Mouse (Mus musculus): ENCODE results near the gene Acad11.

DNA sequence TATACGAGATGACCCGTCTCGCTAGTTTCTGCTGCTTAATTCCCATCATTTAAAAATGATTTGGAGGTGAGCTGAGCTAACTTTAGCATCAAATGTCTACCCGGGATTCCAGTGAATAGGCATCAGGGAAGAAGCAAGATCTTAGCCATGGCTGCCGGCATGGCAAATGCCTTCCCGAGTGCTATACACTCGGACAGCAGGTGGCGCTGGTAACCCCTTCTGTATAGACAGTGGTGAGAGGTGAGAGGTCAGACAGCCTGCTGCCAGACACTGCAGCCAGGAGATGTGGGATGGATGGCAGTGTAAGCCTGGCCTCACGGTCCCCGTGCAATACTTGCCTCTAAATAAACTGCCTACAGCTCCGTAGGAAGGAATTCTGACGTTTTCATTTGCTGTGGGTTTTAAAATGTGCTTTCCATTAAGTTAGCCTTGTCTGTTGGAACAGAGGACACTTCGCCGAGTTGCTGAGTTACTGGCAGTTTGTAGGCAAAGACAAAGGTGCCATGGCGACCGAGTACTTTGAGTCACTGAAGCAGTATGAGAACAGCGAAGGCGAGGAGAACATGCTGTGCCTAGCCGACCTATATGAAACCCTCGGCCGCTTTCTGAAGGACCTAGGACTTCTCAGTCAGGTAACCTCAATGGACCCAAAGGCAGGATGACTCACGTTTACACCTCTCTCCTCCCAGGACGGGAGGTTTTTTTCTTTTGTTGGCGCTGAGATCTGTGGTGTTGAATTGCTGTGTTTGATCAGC, 27.7 kb upstream of the Acad11 start:
- TF ChIP-seq POLR2A (IDR thresholded peaks at IDR 0.05; ENCODE audit: borderline replicate concordance, control insufficient read depth, low read depth, low read length): no peak
- peak; percentile 84 for TF ChIP-seq CTCF (IDR thresholded peaks at IDR 0.05; ENCODE audit: control insufficient read depth, insufficient read depth, low read length)

Measured in bone marrow, adult 2 months (tissue).